Mouse (Mus musculus) liver, embryonic 14.5 days (tissue): ENCODE data around the gene Zdhhc6. TPM values are rescaled to one million over a fixed set of nuclear protein-coding genes. Genes with fewer than 3 reads are reported as not detected.

Experiments used
- ATAC-seq: fragments of 200-750 bp; cut with Nextera tagmentation; 2 replicates; pipeline ENCODE4 v1.8.0; 2017; ENCODE audit warnings: moderate number of reproducible peaks, mild to moderate bottlenecking, moderate library complexity; ENCODE audit not compliant: insufficient read depth
- DNase-seq, 3 experiments: peaks; one replicate each; pipeline ENCODE4 v3.0.0-alpha.2; 2012 to 2013; ENCODE audit warnings: low read depth in 3 of 3, low spot score in 3 of 3
- H3K27ac ChIP-seq: fragments of 300-500 bp; sonication (generic); 2 replicates; pipeline ENCODE4 v1.5.1; 2014; ENCODE audit warnings: moderate library complexity, mild to moderate bottlenecking, control low read depth, inconsistent platforms
- H3K27me3 ChIP-seq: fragments of 300-500 bp; sonication (generic); 2 replicates; pipeline ENCODE4 v1.6.1; 2014; ENCODE audit warnings: mild to moderate bottlenecking, low read length, moderate library complexity; ENCODE audit not compliant: control insufficient read depth, insufficient read depth
- H3K36me3 ChIP-seq: fragments of 300-500 bp; sonication (generic); replicated peaks from 2 replicates; pipeline ENCODE4 v1.6.1; 2014; ENCODE audit warnings: low read depth; ENCODE audit not compliant: control insufficient read depth, insufficient read depth
- H3K4me1 ChIP-seq, 2 experiments: fragments of 200-500 bp in 1 of 2; fragments of 300-500 bp in 1 of 2; sonication (generic) in 1 of 2; replicated peaks; 2 replicates each; pipeline ENCODE4 v1.6.1; 2012 to 2014; ENCODE audit warnings: antibody characterized with exemption in 1 of 2, inconsistent platforms in 1 of 2, low read length in 1 of 2; ENCODE audit not compliant: control insufficient read depth in 2 of 2, insufficient read depth in 2 of 2
- H3K4me2 ChIP-seq: fragments of 300-500 bp; sonication (generic); 2 replicates; pipeline ENCODE4 v1.6.1; 2014; ENCODE audit warnings: low read depth, mild to moderate bottlenecking, control low read depth, moderate library complexity
- H3K4me3 ChIP-seq, 2 experiments: fragments of 200-500 bp in 1 of 2; fragments of 300-500 bp in 1 of 2; sonication (generic) in 1 of 2; 2 replicates each; pipeline ENCODE4 v1.5.1; 2012 to 2014; ENCODE audit warnings: low read depth in 2 of 2, low read length in 2 of 2, mild to moderate bottlenecking in 2 of 2, control low read depth in 1 of 2, inconsistent platforms in 1 of 2, moderate library complexity in 1 of 2; ENCODE audit not compliant: insufficient read depth in 1 of 2
- H3K9ac ChIP-seq: fragments of 300-500 bp; sonication (generic); replicated peaks from 2 replicates; pipeline ENCODE4 v1.6.1; 2014; ENCODE audit warnings: mild to moderate bottlenecking, control low read depth, moderate library complexity
- H3K9me3 ChIP-seq: fragments of 300-500 bp; sonication (generic); 2 replicates; pipeline ENCODE4 v1.6.1; 2016; ENCODE audit warnings: low read length, mixed read lengths; ENCODE audit not compliant: control insufficient read depth
- CTCF ChIP-seq: IDR thresholded peaks from 2 replicates; pipeline ENCODE4 v1.5.1; 2016; ENCODE audit warnings: antibody characterized with exemption, low read depth, control low read depth
- EP300 ChIP-seq: IDR thresholded peaks from 2 replicates; pipeline ENCODE4 v1.6.1; 2016; ENCODE audit warnings: antibody characterized with exemption, low read depth
- WGBS: fragments of 180-500 bp; shearing (Covaris S2); extraction: QIAGEN DNeasy Blood & Tissue Kit; methylation state at CpG from one replicate; pipeline ENCODE4 v1.1.7; 2014; ENCODE audit not compliant: insufficient replicate concordance; 5-methylcytosine and 5-hydroxymethylcytosine counted together
- polyA plus RNA-seq, 2 experiments: library from polyadenylated mRNA; depleted of rRNA in 1 of 2; stranded (reverse) in 1 of 2; unstranded in 1 of 2; fragments of >200 nt; fragmentation: Nextera tagmentation in 1 of 2; extraction: Ambion mirVana in 1 of 2; gene quantifications; 2 replicates each; pipeline versions ENCODE4 v1.2.1 to v1.2.3; 2012 to 2014

Zdhhc6 gene
- polyA plus RNA-seq, 2 experiments: 14.2 to 51.3 TPM

DNA sequence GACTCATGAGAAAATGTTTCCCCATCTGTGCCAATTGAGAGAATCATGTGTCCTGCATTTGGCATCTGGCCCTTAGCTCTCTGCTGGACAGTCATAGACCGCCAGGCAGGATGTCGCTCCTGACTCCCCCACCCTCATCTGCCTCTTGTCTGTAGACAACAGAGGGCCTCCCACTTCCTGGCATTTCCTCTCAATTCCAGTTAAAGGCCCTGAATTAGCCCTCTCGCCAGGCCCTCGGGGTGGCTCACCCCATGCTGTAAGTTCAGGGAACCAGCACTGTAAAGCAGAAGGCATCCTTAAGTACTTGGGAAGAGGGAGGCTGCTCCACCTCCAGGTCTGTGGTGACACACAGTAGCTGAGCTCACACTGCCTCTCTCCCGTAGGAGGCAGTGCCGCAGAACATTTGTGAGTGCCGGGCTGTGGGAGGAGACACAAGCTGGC, 71.0 kb downstream of the Zdhhc6 start:
- H3K27me3 ChIP-seq: no peaks in the 10 kb centered on the region
- no peak overlapping the region; the same call in 1 of the 2 replicates for H3K9ac ChIP-seq
- H3K4me1 ChIP-seq: peaks cover 14 to 24% of the 10 kb centered on the region in 2 experiments
- no peaks in the 10 kb centered on the region for H3K36me3 ChIP-seq
- TF ChIP-seq CTCF (peak; percentile 70), EP300 (no peak)
- H3K9me3 ChIP-seq: no peaks in the 10 kb centered on the region
- no peak overlapping the region for H3K4me3 ChIP-seq
- WGBS: 11% methylated on average over 7 of the region's 7 CpGs
- H3K4me2 ChIP-seq: no peak overlapping the region
- H3K27ac ChIP-seq: no peak overlapping the region
- DNase-seq (no peak), ATAC-seq (peak; percentile 65)

DNA sequence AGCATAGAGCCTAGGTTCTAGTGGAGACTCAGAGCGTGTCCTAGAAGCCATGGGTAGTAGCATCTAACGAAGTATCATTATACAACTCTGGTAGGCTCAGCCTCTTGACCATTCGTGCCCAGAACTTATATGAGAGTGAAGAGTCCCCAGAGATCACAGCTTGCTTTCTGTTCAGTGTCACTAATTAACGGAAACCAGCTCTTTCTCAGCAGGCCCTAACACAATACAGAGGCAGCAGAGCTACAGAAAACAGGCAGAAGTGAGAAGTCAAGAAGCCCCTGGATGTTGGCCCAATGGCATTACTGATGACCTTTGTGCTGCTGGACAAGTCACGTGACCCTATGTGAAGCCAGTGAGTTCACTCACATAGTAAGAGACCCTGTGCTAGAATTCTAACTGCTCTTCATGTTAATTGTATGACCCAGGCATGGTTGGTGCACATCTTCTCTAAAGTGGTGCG, 74.6 kb downstream of the Zdhhc6 start, which contains the start of gene Gucy2g:
Gene Gucy2g, minus strand, starts transcription at position 51 of the 460 bp plus-strand sequence.
- no peak within 1 kb of the TSS for H3K9ac ChIP-seq
- H3K36me3 ChIP-seq: no peaks in the 10 kb centered on the region
- no peaks in the 10 kb centered on the region for H3K27me3 ChIP-seq
- H3K27ac ChIP-seq: no peak within 1 kb of the TSS
- no peak within 1 kb of the TSS for H3K4me2 ChIP-seq
- 73% methylated on average over 6 of the region's 6 CpGs for WGBS
- no peak for ATAC-seq
- no peak within 1 kb of the TSS for H3K4me3 ChIP-seq
- no peak for DNase-seq
- H3K4me1 ChIP-seq: peaks cover 5 to 15% of the 10 kb centered on the region in 2 experiments
- H3K9me3 ChIP-seq: no peaks in the 10 kb centered on the region
- no peak for TF ChIP-seq EP300
- TF ChIP-seq CTCF: no peak

DNA sequence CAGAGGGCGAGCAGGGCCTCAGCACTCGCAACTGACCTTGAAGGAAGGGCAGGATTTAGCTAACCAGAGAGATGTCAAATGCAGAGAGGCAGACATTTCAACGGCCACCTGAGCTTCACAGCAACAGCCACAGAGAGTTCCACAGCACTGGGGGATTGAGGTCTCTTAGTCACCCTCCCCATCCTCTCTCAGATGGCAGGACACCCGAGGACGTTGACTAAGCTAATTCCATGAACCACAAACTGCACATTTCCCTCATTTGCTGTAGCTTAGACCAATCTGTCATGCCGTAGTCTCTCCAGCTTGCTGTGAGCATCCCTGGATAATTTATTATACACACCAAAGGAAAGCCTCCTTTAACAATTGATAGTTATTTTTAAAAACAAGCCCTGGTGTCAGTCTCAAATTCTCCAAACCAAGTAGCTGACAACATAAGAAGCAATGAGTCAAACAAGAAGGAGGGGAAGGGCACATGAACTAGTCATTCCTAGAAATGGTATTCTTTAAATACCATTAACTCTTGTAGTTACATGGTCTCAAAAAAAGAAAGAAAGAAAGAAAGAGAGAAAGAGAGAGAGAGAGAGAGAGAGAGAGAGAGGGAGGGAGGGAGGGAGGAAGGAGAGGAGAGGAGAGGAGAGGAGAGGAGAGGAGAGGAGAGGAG, 75.9 kb downstream of the Zdhhc6 start:
- DNase-seq (no peak), ATAC-seq (no peak)
- Histone ChIP-seq H3K27ac (no peak overlapping the region), H3K36me3 (no peaks in the 10 kb centered on the region), H3K27me3 (no peaks in the 10 kb centered on the region), H3K4me3 (no peak overlapping the region), H3K9me3 (no peaks in the 10 kb centered on the region), H3K4me1 (peaks cover 0 to 14% of the 10 kb centered on the region in 2 experiments; a peak in 2 of 4 replicates), H3K9ac (no peak overlapping the region), H3K4me2 (no peak overlapping the region)
- TF ChIP-seq EP300 (no peak), CTCF (no peak)
- WGBS: 56% methylated on average over 6 of the region's 6 CpGs

DNA sequence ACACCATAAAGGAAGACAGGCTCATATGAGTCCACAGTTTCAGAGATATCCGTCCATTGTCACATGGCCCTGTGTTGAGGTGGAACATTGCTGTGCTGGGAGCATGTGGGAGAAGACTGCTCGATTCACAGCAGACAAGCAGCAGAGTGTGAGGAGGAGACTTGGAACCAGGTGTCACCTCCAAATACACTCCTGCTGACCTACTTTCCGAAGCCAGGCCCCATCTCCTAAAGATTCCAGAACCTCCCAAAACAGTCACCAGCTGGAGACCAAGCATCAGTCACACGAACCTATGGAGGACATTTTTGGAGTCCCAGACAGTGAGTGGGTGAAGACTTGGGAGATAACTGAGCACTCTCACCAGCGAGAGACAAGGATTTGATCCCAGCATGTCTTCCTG, 79.3 kb downstream of the Zdhhc6 start:
- no peak overlapping the region for H3K4me2 ChIP-seq
- WGBS: 58% methylated on average over 5 of the region's 5 CpGs
- no peaks in the 10 kb centered on the region for H3K27me3 ChIP-seq
- H3K9ac ChIP-seq: no peak overlapping the region
- TF ChIP-seq EP300 (no peak), CTCF (no peak)
- no peak overlapping the region for H3K27ac ChIP-seq
- ATAC-seq (no peak), DNase-seq (no peak)
- H3K4me3 ChIP-seq: no peak overlapping the region
- H3K9me3 ChIP-seq: no peaks in the 10 kb centered on the region
- H3K36me3 ChIP-seq: no peaks in the 10 kb centered on the region
- peaks cover 0 to 16% of the 10 kb centered on the region in 2 experiments; a peak in 3 of 4 replicates for H3K4me1 ChIP-seq

DNA sequence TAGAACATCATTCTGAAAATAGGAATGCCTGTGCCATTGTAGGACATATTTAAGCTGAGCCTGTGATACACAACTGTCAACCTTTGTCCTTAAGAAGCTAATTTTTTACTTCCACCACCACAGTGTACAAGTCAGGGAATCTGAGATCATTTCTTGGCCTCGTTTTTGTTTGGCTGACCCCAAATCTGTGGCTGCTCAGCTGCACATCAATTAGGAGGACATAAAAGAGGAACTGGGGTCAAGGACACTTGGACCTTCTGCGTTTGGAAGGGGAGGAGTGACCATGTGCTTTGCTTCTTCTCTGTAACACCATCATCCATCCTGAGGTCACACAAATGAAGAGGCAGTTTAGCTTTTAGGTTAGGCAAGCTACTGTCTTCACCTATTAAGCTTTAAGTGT, 79.8 kb downstream of the Zdhhc6 start:
- Histone ChIP-seq H3K27me3 (no peaks in the 10 kb centered on the region), H3K36me3 (no peaks in the 10 kb centered on the region), H3K4me2 (no peak overlapping the region), H3K4me3 (no peak overlapping the region), H3K4me1 (peaks cover 0 to 17% of the 10 kb centered on the region in 2 experiments; a peak in 3 of 4 replicates), H3K9ac (no peak overlapping the region), H3K27ac (no peak overlapping the region), H3K9me3 (no peaks in the 10 kb centered on the region)
- ATAC-seq: no peak
- TF ChIP-seq CTCF: no peak
- TF ChIP-seq EP300: no peak
- no peak for DNase-seq
- 10% methylated on average over 2 of the region's 2 CpGs for WGBS
